Mouse (Mus musculus) heart, adult 8-10 months (tissue): ENCODE data around the gene Rpl22l1. TPM values are rescaled to one million over a fixed set of nuclear protein-coding genes. Genes with fewer than 3 reads are reported as not detected.
"Not testable (repeated sequence)": the region's sequence is repeated elsewhere in the genome, so short reads cannot be mapped to it uniquely, and the experiment has no call there.

Experiments used
- DNase-seq: peaks from one replicate; pipeline ENCODE4 v3.0.0; 2022; ENCODE audit warnings: low spot score
- total RNA-seq, 4 experiments: library from RNA; stranded (reverse); gene quantifications; 2 replicates each; pipeline ENCODE4 v1.2.4; 2022

The Rpl22l1 gene
- total RNA-seq, 4 experiments from 2014 or later = 75.8 to 106 (median 85.5) TPM

- DNase-seq = no peak
Observed at GRCm38 (mm10) chr3:28836796-28837371, 31.6 kb downstream of the Rpl22l1 start.

- DNase-seq = no peak
Observed at GRCm38 (mm10) chr3:28841886-28842649, 36.8 kb downstream of the Rpl22l1 start.

GRCm38 (mm10) chr3:28843231-28843630 is 38.0 kb downstream of the Rpl22l1 start:
- no peak for DNase-seq

- no peak for DNase-seq
Observed at GRCm38 (mm10) chr3:28847115-28847514, 41.9 kb downstream of the Rpl22l1 start.

- not testable (repeated sequence) for DNase-seq
Observed at GRCm38 (mm10) chr3:28852174-28852573, 46.9 kb downstream of the Rpl22l1 start.

Other genes with a start within 250 kb of the Rpl22l1 start
- gene Slc2a2, start 107.5 kb upstream of the Rpl22l1 start, total RNA-seq = under 1 TPM in 3 of 4 experiments, not detected in 1; 0.06 to 0.26 (median 0.16) TPM
- 1 to 10 TPM in 3 of 4 experiments, under 1 TPM in 1; 0.87 to 1.4 (median 1.2) TPM for gene Eif5a2, start 24.2 kb upstream of the Rpl22l1 start, total RNA-seq
- not detected for gene Gm1527, start 87.2 kb downstream of the Rpl22l1 start, total RNA-seq